Mouse (Mus musculus): ENCODE results near the gene Tatdn2. TPM values are rescaled to one million over a fixed set of nuclear protein-coding genes. Genes with fewer than 3 reads are reported as not detected.

The Tatdn2 gene
- polyA plus RNA-seq, 1 experiment from 2014 or later: 0.49 TPM

DNA sequence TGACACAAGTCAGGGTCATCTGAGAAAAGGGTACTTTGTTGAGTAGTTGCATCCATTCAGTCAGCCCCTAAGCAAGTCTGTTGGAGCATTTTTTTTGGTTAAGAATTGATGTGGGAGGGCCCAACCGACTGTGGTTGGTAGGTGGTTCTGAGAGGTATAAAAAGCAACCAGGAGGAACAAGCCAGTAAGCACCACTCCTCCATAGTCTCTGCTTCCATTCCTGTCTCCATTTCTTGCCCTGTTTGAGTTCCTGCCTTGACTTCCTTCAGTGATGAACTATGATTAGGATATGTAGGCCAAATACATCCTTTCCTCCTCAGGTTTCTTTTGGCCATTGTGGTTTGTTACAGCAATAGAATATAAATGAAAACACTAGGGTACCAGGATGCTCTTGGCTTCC lies 46.3 kb downstream of the Tatdn2 start:
- no peak for ATAC-seq (replicated peaks; ENCODE audit: extremely low read depth, insufficient read depth, low FRiP score)

DNA sequence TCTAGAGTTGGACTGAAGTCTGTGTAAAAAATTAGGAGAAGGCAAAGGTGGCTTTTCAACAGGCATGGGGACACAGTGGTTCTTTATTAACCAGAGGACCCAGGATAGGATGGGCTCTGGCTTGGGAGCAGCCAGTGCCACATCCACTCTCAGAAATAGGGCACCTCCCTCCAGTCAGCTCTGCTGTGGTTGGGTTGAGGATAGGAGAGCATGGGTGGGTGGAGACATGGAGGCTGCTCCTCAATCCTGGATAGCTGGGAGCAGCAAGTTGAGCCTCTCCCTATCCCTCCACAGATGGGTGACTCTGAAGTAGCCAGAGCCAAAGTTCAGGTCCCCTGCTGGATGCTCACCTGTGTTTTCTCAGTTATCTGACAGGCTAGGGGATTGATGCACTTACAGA lies 48.3 kb downstream of the Tatdn2 start:
- H3K27me3 ChIP-seq (ENCODE audit: control insufficient read depth, insufficient read depth, low read length): peaks cover 27% of the 10 kb centered on the region
- H3K4me3 ChIP-seq (ENCODE audit: low read length): no peak overlapping the region
- H3K36me3 ChIP-seq (ENCODE audit: control insufficient read depth, insufficient read depth): no peaks in the 10 kb centered on the region
- no peak overlapping the region for H3K9ac ChIP-seq (ENCODE audit: low read length)
- H3K4me1 ChIP-seq (ENCODE audit: control insufficient read depth, insufficient read depth, low read length): no peaks in the 10 kb centered on the region
- no peak overlapping the region for H3K4me2 ChIP-seq (ENCODE audit: low read depth, low read length)
- ATAC-seq (replicated peaks; ENCODE audit: extremely low read depth, insufficient read depth, low FRiP score): no peak
- H3K9me3 ChIP-seq (replicated peaks; ENCODE audit: control insufficient read depth, low read length): no peaks in the 10 kb centered on the region
- no peak overlapping the region for H3K27ac ChIP-seq (ENCODE audit: low read length)

More for the DNA sequence above, 46.3 kb downstream of the Tatdn2 start:
- H3K4me1 ChIP-seq (ENCODE audit: control insufficient read depth, insufficient read depth, low read length): peaks cover 11% of the 10 kb centered on the region
- H3K27ac ChIP-seq (ENCODE audit: low read length): no peak overlapping the region
- no peak overlapping the region for H3K4me2 ChIP-seq (ENCODE audit: low read depth, low read length)
- H3K9ac ChIP-seq (ENCODE audit: low read length): no peak overlapping the region
- H3K36me3 ChIP-seq (ENCODE audit: control insufficient read depth, insufficient read depth): no peaks in the 10 kb centered on the region
- H3K27me3 ChIP-seq (ENCODE audit: control insufficient read depth, insufficient read depth, low read length): peaks cover 11% of the 10 kb centered on the region
- no peak overlapping the region for H3K4me3 ChIP-seq (ENCODE audit: low read length)
- 38% methylated on average over 1 of the region's 1 CpGs for WGBS
- H3K9me3 ChIP-seq (replicated peaks; ENCODE audit: control insufficient read depth, low read length): no peaks in the 10 kb centered on the region

GRCm38 (mm10) chr6:113747284-113747683 lies 50.4 kb downstream of the Tatdn2 start:
- no peak overlapping the region for H3K4me3 ChIP-seq (ENCODE audit: low read length)
- no peaks in the 10 kb centered on the region for H3K9me3 ChIP-seq (replicated peaks; ENCODE audit: control insufficient read depth, low read length)
- peaks cover 33% of the 10 kb centered on the region for H3K27me3 ChIP-seq (ENCODE audit: control insufficient read depth, insufficient read depth, low read length)

DNA sequence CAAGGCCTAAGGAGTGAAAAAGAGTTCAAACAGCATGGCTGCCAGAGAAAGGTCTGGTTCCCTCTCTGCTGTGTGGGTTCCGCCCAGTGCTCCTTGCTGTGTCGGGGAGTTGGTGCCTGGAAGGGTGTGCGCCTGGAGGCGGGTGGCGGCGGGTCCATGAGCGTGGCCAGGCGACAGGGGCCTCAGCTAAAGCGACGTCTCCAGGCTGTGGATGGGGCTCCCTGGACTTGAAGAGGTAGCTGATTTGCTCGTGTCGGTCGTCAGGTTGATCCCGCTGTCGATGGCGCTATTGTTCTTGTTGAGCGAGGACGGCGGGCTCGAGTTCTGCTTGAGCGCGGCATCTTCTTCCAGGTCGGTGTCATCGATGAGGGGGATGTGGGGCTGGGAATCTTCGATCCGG lies 51.5 kb downstream of the Tatdn2 start:
- no peak overlapping the region for H3K4me2 ChIP-seq (ENCODE audit: low read depth, low read length)
- ATAC-seq (replicated peaks; ENCODE audit: extremely low read depth, insufficient read depth, low FRiP score): no peak
- WGBS: 25% methylated on average over 26 of the region's 26 CpGs
- H3K27ac ChIP-seq (ENCODE audit: low read length): no peak overlapping the region
- no peaks in the 10 kb centered on the region for H3K9me3 ChIP-seq (replicated peaks; ENCODE audit: control insufficient read depth, low read length)
- H3K27me3 ChIP-seq (ENCODE audit: control insufficient read depth, insufficient read depth, low read length): peaks cover 33% of the 10 kb centered on the region
- H3K4me3 ChIP-seq (ENCODE audit: low read length): no peak overlapping the region; the same call in 1 of the 2 replicates
- H3K36me3 ChIP-seq (ENCODE audit: control insufficient read depth, insufficient read depth): no peaks in the 10 kb centered on the region
- H3K4me1 ChIP-seq (ENCODE audit: control insufficient read depth, insufficient read depth, low read length): no peaks in the 10 kb centered on the region
- no peak overlapping the region for H3K9ac ChIP-seq (ENCODE audit: low read length)

More at GRCm38 (mm10) chr6:113747284-113747683, 50.4 kb downstream of the Tatdn2 start:
- Histone ChIP-seq H3K27ac (ENCODE audit: low read length) (no peak overlapping the region), H3K4me1 (ENCODE audit: control insufficient read depth, insufficient read depth, low read length) (no peaks in the 10 kb centered on the region), H3K36me3 (ENCODE audit: control insufficient read depth, insufficient read depth) (no peaks in the 10 kb centered on the region), H3K9ac (ENCODE audit: low read length) (no peak overlapping the region), H3K4me2 (ENCODE audit: low read depth, low read length) (no peak overlapping the region)
- no peak for ATAC-seq (replicated peaks; ENCODE audit: extremely low read depth, insufficient read depth, low FRiP score)
- WGBS: 79% methylated on average over 14 of the region's 14 CpGs

DNA sequence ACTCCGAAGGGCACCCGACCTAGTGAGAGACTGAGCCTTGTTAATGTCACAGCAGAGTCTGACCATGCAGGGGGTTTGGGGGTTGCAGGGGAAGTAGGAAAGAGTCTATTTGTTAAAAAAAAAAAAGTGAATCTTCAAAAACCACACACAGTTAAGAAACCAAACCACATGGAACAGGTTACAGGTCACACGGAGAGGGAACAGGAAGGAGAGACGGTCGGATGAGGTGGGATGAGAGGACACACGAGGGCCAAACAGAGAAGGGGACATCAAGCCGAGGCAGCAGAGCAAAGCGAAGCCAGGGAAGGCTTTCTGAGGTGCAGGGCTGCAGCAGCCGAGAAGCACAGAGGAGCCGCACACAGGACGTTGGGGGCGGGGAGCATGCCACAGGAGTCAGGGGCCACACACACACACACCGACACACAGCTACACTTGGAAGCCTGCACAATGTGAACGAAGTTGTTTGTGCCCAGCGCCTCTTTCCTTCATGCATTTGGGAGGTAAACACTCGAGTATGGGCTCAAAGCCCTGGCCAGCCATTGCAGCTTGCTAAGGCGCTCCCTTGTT lies 52.4 kb downstream of the Tatdn2 start:
- Histone ChIP-seq H3K27ac (ENCODE audit: low read length) (no peak overlapping the region), H3K27me3 (ENCODE audit: control insufficient read depth, insufficient read depth, low read length) (peaks cover 33% of the 10 kb centered on the region), H3K4me1 (ENCODE audit: control insufficient read depth, insufficient read depth, low read length) (no peaks in the 10 kb centered on the region), H3K4me3 (ENCODE audit: low read length) (no peak overlapping the region), H3K9me3 (replicated peaks; ENCODE audit: control insufficient read depth, low read length) (no peaks in the 10 kb centered on the region), H3K9ac (ENCODE audit: low read length) (no peak overlapping the region), H3K4me2 (ENCODE audit: low read depth, low read length) (no peak overlapping the region), H3K36me3 (ENCODE audit: control insufficient read depth, insufficient read depth) (no peaks in the 10 kb centered on the region)
- WGBS: 55% methylated on average over 17 of the region's 17 CpGs
- ATAC-seq (replicated peaks; ENCODE audit: extremely low read depth, insufficient read depth, low FRiP score): no peak

Small RNA genes lying within 50 kb of the gene (microRNA-seq; reads per million reads assigned to microRNA genes)
- not detected for gene Mir7042

Other genes with a start within 250 kb of the Tatdn2 start
- gene Il17re, start 238.6 kb upstream of the Tatdn2 start, polyA plus RNA-seq (2015; fragmentation: Nextera tagmentation; extraction: Ambion mirVana): 1.8 and 3.1 TPM in 2 replicates
- gene Il17rc, start 225.6 kb upstream of the Tatdn2 start, polyA plus RNA-seq (2015; fragmentation: Nextera tagmentation; extraction: Ambion mirVana): 15.5 and 16.1 TPM in 2 replicates
- gene Creld1, start 213.8 kb upstream of the Tatdn2 start, polyA plus RNA-seq (2015; fragmentation: Nextera tagmentation; extraction: Ambion mirVana): 44.8 and 46.8 TPM in 2 replicates
- 0.26 and 0.29 TPM in 2 replicates for gene Prrt3, start 195.1 kb upstream of the Tatdn2 start, polyA plus RNA-seq (2015; fragmentation: Nextera tagmentation; extraction: Ambion mirVana)
- 89.7 and 94.5 TPM in 2 replicates for gene Emc3, start 165.4 kb upstream of the Tatdn2 start, polyA plus RNA-seq (2015; fragmentation: Nextera tagmentation; extraction: Ambion mirVana)
- gene Fancd2, start 165.4 kb upstream of the Tatdn2 start, polyA plus RNA-seq (2015; fragmentation: Nextera tagmentation; extraction: Ambion mirVana): 8.3 and 8.4 TPM in 2 replicates
- gene Fancd2os, start 96.3 kb upstream of the Tatdn2 start, polyA plus RNA-seq (2015; fragmentation: Nextera tagmentation; extraction: Ambion mirVana): 0.30 TPM in 1 of 2 replicates, not detected in the other
- 164 and 178 TPM in 2 replicates for gene Brk1, start 92.3 kb upstream of the Tatdn2 start, polyA plus RNA-seq (2015; fragmentation: Nextera tagmentation; extraction: Ambion mirVana)
- gene Vhl, start 73.1 kb upstream of the Tatdn2 start, polyA plus RNA-seq (2015; fragmentation: Nextera tagmentation; extraction: Ambion mirVana): 28.8 and 29.4 TPM in 2 replicates
- 5.0 and 5.5 TPM in 2 replicates for gene Irak2, start 58.6 kb upstream of the Tatdn2 start, polyA plus RNA-seq (2015; fragmentation: Nextera tagmentation; extraction: Ambion mirVana)
- gene Ghrl, start 22.8 kb downstream of the Tatdn2 start, polyA plus RNA-seq (2015; fragmentation: Nextera tagmentation; extraction: Ambion mirVana): 0.17 and 0.30 TPM in 2 replicates
- gene Sec13, start 43.7 kb downstream of the Tatdn2 start, polyA plus RNA-seq (2015; fragmentation: Nextera tagmentation; extraction: Ambion mirVana): 187 TPM in 2 replicates